Mouse (Mus musculus) central nervous system, embryonic 14 days (tissue): Measurements from ENCODE around the gene Tnfaip8l3. TPM values are rescaled to one million over a fixed set of nuclear protein-coding genes. Genes with fewer than 3 reads are reported as not detected.

Source experiments
- polyA plus RNA-seq: library from polyadenylated mRNA; depleted of rRNA; stranded (reverse); fragments of >200 nt; gene quantifications from 2 replicates; pipeline ENCODE4 v1.2.3, GENCODE M21; 2012; rRNA removed

Gene Tnfaip8l3
- polyA plus RNA-seq = 0.36 and 0.41 TPM in 2 replicates

GRCm38 (mm10) chr9:54068032-54068649 lies at the start of gene Tnfaip8l3:
Tnfaip8l3 (minus strand) TSS chr9:54068388.

GRCm38 (mm10) chr9:53975122-53975518 lies 93.1 kb downstream of the Tnfaip8l3 start, which contains the start of gene Elmod1:
Elmod1 (minus strand) TSS chr9:53975301.

Other genes with a start within 250 kb of the Tnfaip8l3 start
- gene Sln, start 218.2 kb downstream of the Tnfaip8l3 start, polyA plus RNA-seq = 0.45 and 6.1 TPM in 2 replicates
- gene Elmod1, start 93.1 kb downstream of the Tnfaip8l3 start, polyA plus RNA-seq = 44.8 and 56.1 TPM in 2 replicates
- gene Cyp19a1, start 199.7 kb upstream of the Tnfaip8l3 start, polyA plus RNA-seq = 0.04 and 0.15 TPM in 2 replicates
- gene Gldn, start 218.1 kb upstream of the Tnfaip8l3 start, polyA plus RNA-seq = 0.16 and 0.20 TPM in 2 replicates